In the genomic region with DNA sequence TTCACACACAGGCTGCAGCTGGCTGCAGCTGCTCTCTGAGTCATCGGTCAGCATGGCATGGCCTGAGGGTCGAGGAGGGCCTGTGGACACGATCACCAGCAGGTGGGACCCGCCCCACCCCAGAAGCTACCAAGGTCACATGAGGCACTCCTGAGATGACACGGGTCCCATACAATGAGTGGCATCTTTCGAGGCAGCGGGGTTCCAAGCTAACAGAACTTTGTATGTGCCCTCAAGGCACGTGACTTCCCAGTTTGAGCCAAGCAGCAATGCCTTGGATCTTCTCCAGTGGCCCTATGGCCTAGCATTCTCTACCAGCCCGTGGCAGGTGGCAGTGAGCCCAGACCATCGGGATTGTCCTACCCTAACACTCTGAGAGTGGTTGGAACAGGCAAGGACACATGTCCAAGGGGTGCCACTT, we compare ENCODE assay signal across 10 mouse cellular contexts. TPM values are rescaled to one million over a fixed set of nuclear protein-coding genes. Genes with fewer than 3 reads are reported as not detected.
DNase-seq lines count a peak whose midpoint lies in the region; ATAC-seq and TF ChIP-seq lines count a peak whose summit lies in the region.
"Had no signal": no experiment of that assay in that cellular context is flagged by ENCODE, and none has a peak within 500 bp of the region (broad histone marks: within the 10 kb centered on the region; RNA-seq: fewer than 3 reads in every experiment).

No protein-coding gene starts in this region.

- DNase-seq in hindbrain, embryonic 11.5 days (ENCODE audit: low spot score): no peak
- DNase-seq in G1E (ENCODE audit: low spot score): no peak
- peak; percentile 89 for DNase-seq in cerebellum, adult 11 months
- peak; percentile 64 to 73 for DNase-seq in heart, postnatal 36 days
- DNase-seq in thymus, adult 18-20 months: no peak
- DNase-seq in natural killer cell, adult 2 months (ENCODE audit: low spot score in 2 of 2): no peak
- DNase-seq in frontal cortex, postnatal 14 days (ENCODE audit: low spot score in 2 of 2): no peak

- peaks cover 54% of the 10 kb centered on the region for H3K36me3 ChIP-seq in hindbrain, embryonic 13.5 days
- 0 out of 2 replicates have a peak, but pooled peaks cover 4% of the 10 kb centered on the region for H3K36me3 ChIP-seq in hindbrain, embryonic 11.5 days (ENCODE audit: control insufficient read depth, insufficient read depth, low read length)
- peaks cover 7% of the 10 kb centered on the region for H3K36me3 ChIP-seq in G1E (replicated peaks)

- H3K4me1 ChIP-seq in hindbrain, embryonic 13.5 days (replicated peaks): peaks cover 57% of the 10 kb centered on the region
- H3K4me1 ChIP-seq in hindbrain, embryonic 11.5 days (replicated peaks; ENCODE audit: control insufficient read depth, insufficient read depth, low read length): peaks cover 8% of the 10 kb centered on the region; the same call in 1 of the 2 replicates
- H3K4me1 ChIP-seq in G1E (ENCODE audit: insufficient read depth, low read depth, low read length): peaks cover 56% of the 10 kb centered on the region

- H3K9me3 ChIP-seq in hindbrain, embryonic 13.5 days: no peaks in the 10 kb centered on the region
- no peaks in the 10 kb centered on the region for H3K9me3 ChIP-seq in hindbrain, embryonic 11.5 days (ENCODE audit: control insufficient read depth, low read length)
- H3K9me3 ChIP-seq in G1E (replicated peaks): no peaks in the 10 kb centered on the region

- H3K4me2 ChIP-seq in hindbrain, embryonic 13.5 days: no peak overlapping the region
- H3K4me2 ChIP-seq in hindbrain, embryonic 11.5 days (replicated peaks; ENCODE audit: low read depth, low read length): no peak overlapping the region

- TF ChIP-seq CTCF in G1E (IDR thresholded peaks at IDR 0.05; ENCODE audit: low read depth, low read length): no peak

- no peak overlapping the region for H3K4me3 ChIP-seq in hindbrain, embryonic 13.5 days
- no peak overlapping the region for H3K4me3 ChIP-seq in hindbrain, embryonic 11.5 days (ENCODE audit: low read depth, low read length)
- H3K4me3 ChIP-seq in G1E (ENCODE audit: low read depth, low read length): peak overlapping the region; percentile 20; the same call in 1 of the 2 replicates
- H3K4me3 ChIP-seq: left cerebral cortex, adult 2 months had no signal

- ATAC-seq in hindbrain, embryonic 13.5 days (ENCODE audit: low FRiP score): no peak
- no peak for ATAC-seq in hindbrain, embryonic 11.5 days (ENCODE audit: low FRiP score)
- no peak for ATAC-seq in G1E (ENCODE audit: extremely low read depth, insufficient number of reproducible peaks, low FRiP score, poor library complexity, severe bottlenecking)
- ATAC-seq: forebrain, embryonic 16.5 days had no signal

- H3K9ac ChIP-seq in hindbrain, embryonic 13.5 days: peak overlapping the region; percentile 26; the same call in 1 of the 2 replicates
- no peak overlapping the region for H3K9ac ChIP-seq in hindbrain, embryonic 11.5 days (ENCODE audit: low read depth, low read length)

- H3K27me3 ChIP-seq in hindbrain, embryonic 13.5 days: no peaks in the 10 kb centered on the region
- H3K27me3 ChIP-seq in hindbrain, embryonic 11.5 days (ENCODE audit: control insufficient read depth, insufficient read depth, low read length): no peaks in the 10 kb centered on the region
- H3K27me3 ChIP-seq in G1E (ENCODE audit: insufficient read depth, low read length): peaks cover 67% of the 10 kb centered on the region

- intact Hi-C loops in heart, postnatal 36 days (cut with DNase I): no loop called here

- 76% methylated on average over 10 of the region's 10 CpGs for WGBS in hindbrain, embryonic 13.5 days
- 87% methylated on average over 10 of the region's 10 CpGs for WGBS in hindbrain, embryonic 11.5 days

- 0 out of 2 replicates have a peak overlapping the region, but pooled peaks have one; percentile 8 for H3K27ac ChIP-seq in hindbrain, embryonic 13.5 days
- no peak overlapping the region for H3K27ac ChIP-seq in hindbrain, embryonic 11.5 days (ENCODE audit: low read depth, low read length)

RNA-seq across cellular contexts. Expression of a gene that starts 17.2 kb away (rescaled TPM):
- 44.5 and 48.8 TPM in 2 replicates for polyA plus RNA-seq in hindbrain, embryonic 13.5 days (2015; fragmentation: Nextera tagmentation; extraction: Ambion mirVana)
- 36.0 and 36.3 TPM in 2 replicates for polyA plus RNA-seq in hindbrain, embryonic 11.5 days (2014; fragmentation: Nextera tagmentation; extraction: Ambion mirVana)
- total RNA-seq in G1E (2014; fragmentation: Nextera tagmentation) (2.6 and 4.0 TPM in 2 replicates), G1E (2017) (6.4 and 7.4 TPM in 2 replicates)
- 8.1 and 8.8 TPM in 2 replicates for polyA plus RNA-seq in G1E (2012)
- total RNA-seq in heart, postnatal 36 days (2021): 100 to 1,000 TPM; 110 to 140 TPM

RNA-seq across cellular contexts. Expression of a gene that starts 44.8 kb away (rescaled TPM):
- polyA plus RNA-seq in hindbrain, embryonic 13.5 days (2015; fragmentation: Nextera tagmentation; extraction: Ambion mirVana): not detected in 2 replicates
- polyA plus RNA-seq in hindbrain, embryonic 11.5 days (2014; fragmentation: Nextera tagmentation; extraction: Ambion mirVana): not detected in 2 replicates
- total RNA-seq in G1E (2014; fragmentation: Nextera tagmentation) (not detected in 2 replicates), G1E (2017) (not detected in 2 replicates)
- polyA plus RNA-seq in G1E (2012): not detected in 2 replicates
- total RNA-seq in heart, postnatal 36 days (2021): not detected
- polyA plus RNA-seq: forebrain, embryonic 16.5 days had no signal

RNA-seq across cellular contexts. Expression of a gene that starts 49.8 kb away (rescaled TPM):
- 142 and 143 TPM in 2 replicates for polyA plus RNA-seq in hindbrain, embryonic 13.5 days (2015; fragmentation: Nextera tagmentation; extraction: Ambion mirVana)
- 198 and 204 TPM in 2 replicates for polyA plus RNA-seq in hindbrain, embryonic 11.5 days (2014; fragmentation: Nextera tagmentation; extraction: Ambion mirVana)
- total RNA-seq in G1E (2014; fragmentation: Nextera tagmentation): 239 and 270 TPM in 2 replicates
- total RNA-seq in G1E (2017): 124 and 134 TPM in 2 replicates
- polyA plus RNA-seq in G1E (2012): 14.5 and 16.7 TPM in 2 replicates
- 10 to 100 TPM; 84.4 to 89.0 TPM for total RNA-seq in heart, postnatal 36 days (2021)

RNA-seq across cellular contexts. Expression of a gene that starts 49.9 kb away (rescaled TPM):
- polyA plus RNA-seq in hindbrain, embryonic 13.5 days (2015; fragmentation: Nextera tagmentation; extraction: Ambion mirVana): 158 and 163 TPM in 2 replicates
- polyA plus RNA-seq in hindbrain, embryonic 11.5 days (2014; fragmentation: Nextera tagmentation; extraction: Ambion mirVana): 142 and 154 TPM in 2 replicates
- total RNA-seq in G1E (2014; fragmentation: Nextera tagmentation) (78.2 and 90.8 TPM in 2 replicates), G1E (2017) (32.5 and 32.8 TPM in 2 replicates)
- polyA plus RNA-seq in G1E (2012): 1.6 and 1.8 TPM in 2 replicates
- total RNA-seq in heart, postnatal 36 days (2021): 10 to 100 TPM; 27.2 to 41.2 TPM

Comparison
In these comparisons a context has a peak if more than half of its experiments do, and no peak if none do; other contexts are left out.
1. DNase-seq: peak in cerebellum, adult 11 months (single experiment) and heart, postnatal 36 days (2 of 2); none in hindbrain, embryonic 11.5 days (single experiment), G1E (single experiment), thymus, adult 18-20 months (0 of 2), natural killer cell, adult 2 months (0 of 2) and frontal cortex, postnatal 14 days (0 of 2).